Mouse (Mus musculus) monocyte, adult 2 months (primary cell): ENCODE data around the gene 4930564D02Rik.

Experiments
- DNase-seq, 2 experiments: peaks; one replicate each; pipeline ENCODE4 v3.0.0; 2022; ENCODE audit warnings: low spot score in 2 of 2, low read depth in 1 of 2

The 4930564D02Rik gene

GRCm38 (mm10) chr3:105058627-105059513 lies 7.8 kb upstream of the 4930564D02Rik start:
- DNase-seq = peak; percentile 37 to 52

GRCm38 (mm10) chr3:105059911-105060310 lies 6.7 kb upstream of the 4930564D02Rik start:
- DNase-seq = no peak

DNA sequence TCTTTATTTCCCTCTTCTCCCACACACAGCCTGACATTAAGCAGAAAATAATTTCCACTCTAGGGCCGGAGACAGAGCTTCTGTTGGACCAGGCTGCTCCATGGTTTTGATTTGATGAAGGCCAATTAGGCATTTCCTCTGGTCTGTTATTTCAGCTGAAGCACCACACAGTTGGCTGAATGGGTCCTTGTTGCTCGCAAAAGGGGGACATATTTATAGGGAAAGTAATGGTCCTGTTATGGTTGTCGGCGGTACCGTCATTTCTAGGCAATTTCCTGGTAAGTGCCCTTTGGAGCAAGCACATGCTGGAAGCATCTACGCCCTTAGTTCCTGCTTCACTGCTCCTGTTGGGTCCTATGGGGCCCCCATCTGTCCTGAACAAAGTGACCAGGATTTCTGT lies 5.7 kb upstream of the 4930564D02Rik start:
- no peak for DNase-seq

DNA sequence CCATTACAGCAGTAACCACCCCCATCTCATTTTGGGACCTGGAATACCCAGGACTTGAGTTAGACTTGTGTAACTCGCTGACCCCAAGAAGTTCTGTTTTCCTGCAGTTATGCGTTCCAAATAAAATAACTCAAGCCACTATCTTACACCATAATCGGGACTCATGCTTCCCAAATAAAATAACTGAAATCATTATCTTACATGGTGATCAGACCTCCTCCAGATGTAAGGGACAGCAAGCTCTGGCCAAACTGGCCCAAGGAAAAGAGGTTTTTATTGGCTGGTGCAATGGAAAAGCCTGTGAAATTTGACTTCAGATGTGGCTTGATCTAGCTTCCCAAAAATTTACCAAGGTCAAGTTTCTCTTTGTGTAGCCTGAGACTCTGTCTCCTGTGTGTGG lies 5.1 kb upstream of the 4930564D02Rik start:
- no peak for DNase-seq

GRCm38 (mm10) chr3:105061991-105062390 lies 4.7 kb upstream of the 4930564D02Rik start:
- no peak for DNase-seq

- DNase-seq = no peak
Observed at GRCm38 (mm10) chr3:105062676-105063075, 4.0 kb upstream of the 4930564D02Rik start.

- DNase-seq = no peak
Observed at GRCm38 (mm10) chr3:105070553-105070952, 3.9 kb downstream of the 4930564D02Rik start.

DNA sequence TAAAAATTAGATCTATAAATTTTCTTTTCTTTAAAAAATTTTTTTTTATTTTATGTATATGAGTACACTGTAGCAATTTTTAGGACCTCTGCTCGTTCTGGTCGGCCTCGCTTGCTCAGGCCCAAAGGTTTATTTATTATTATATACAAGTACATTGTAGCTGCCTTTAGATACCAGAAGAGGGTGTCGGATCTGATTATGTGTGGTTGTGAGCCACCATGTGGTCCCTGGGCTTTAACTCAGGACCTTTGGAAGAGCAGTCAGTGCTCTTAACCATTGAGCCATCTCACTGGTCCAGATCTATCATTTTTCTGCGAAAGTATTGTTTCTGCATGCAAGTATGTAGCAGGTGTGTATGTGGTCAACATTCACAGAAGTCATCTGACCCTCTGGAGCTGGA lies 4.6 kb downstream of the 4930564D02Rik start:
- no peak for DNase-seq

- DNase-seq = no peak
Observed at GRCm38 (mm10) chr3:105072536-105072935, 5.9 kb downstream of the 4930564D02Rik start.

GRCm38 (mm10) chr3:105075796-105076195 lies 9.2 kb downstream of the 4930564D02Rik start:
- DNase-seq = no peak

DNA sequence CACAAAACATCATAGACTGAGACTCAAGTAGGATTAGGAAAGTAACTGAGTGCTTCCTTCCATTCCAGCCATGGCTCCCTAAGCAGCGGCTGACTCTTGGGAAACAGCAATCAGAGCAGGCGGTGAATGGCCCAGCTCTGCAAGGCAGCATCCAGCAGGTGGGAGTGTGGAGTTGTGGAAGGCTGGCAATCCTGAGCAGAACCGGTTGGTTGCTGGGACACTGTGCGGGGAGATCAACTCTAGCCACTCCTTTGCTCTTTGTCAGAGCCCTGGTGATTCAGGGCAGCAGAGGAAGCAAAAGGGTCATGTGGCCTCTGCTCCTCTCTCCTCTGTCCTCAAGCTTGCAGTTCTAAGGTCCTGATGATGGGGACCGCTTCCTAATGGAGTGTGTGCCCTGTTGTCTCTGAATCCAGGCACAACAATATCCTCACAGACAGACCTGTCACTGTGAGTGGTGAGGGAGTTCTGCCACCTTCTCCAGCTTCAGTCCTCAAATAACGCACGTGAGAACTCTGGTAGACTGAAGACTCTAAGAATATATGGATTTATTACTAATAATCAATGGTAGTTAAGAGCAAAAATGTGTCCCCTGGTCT lies 11.7 kb downstream of the 4930564D02Rik start:
- no peak for DNase-seq

DNA sequence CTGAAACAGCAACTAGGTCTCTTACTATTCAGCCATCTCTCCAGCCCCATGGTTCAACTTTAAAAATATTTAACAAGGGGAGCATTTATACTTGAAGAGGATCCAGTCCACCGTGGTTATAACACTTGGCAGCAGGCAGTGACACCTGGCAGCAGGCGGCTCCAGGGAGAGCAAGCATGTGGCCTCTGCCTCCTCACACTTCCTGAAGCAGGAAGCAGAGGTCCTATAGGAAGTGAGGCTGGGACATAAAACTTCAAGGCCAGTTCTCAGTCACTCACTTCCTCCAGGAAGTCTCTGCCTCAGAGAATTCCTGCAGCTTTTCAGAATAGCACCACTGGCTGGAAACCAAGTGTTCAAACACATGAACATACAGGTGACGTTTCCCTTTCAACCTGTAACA lies 20.7 kb downstream of the 4930564D02Rik start:
- DNase-seq = no peak

GRCm38 (mm10) chr3:105088638-105089037 lies 22.0 kb downstream of the 4930564D02Rik start:
- no peak for DNase-seq

DNA sequence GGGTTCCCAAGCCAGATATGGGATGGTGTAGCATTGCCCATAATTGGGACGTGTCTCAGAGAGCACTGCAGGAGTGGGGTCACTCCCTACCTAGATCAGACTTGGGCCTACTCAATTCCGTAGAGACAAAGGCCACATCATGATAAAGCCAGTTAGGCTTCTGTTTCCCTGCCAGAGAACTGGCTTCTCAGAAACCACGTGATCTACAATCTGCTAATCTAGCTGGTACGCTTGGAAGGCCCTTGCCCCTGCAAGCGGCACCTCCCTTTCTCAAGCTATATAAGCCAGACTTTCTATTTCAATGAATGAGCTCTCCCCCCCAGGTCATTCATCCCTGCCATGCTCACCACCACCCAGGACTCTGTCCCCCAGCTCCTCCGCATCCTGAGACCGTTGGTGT lies 23.5 kb downstream of the 4930564D02Rik start:
- no peak for DNase-seq

DNA sequence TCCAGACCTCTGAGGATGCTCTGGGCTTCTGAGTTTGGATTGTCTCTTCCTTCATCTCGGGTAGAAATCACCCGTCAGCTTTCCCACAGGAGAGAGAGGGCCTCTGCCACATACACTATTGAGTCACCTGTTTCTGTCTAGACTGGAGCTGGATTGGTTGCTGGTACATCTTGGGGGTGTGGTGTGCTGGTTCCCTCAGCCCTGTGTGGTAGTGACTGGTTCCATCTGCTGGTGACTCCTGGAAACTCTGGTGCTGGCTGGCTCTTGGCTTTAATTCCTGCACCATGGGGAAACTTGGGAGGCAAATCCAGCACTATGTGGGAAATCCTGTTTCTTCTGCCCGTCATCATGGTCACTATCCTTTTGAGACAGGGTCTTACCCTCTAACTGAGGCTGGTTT lies 24.3 kb downstream of the 4930564D02Rik start:
- DNase-seq = no peak

- no peak for DNase-seq
Observed at GRCm38 (mm10) chr3:105092721-105093505, 26.3 kb downstream of the 4930564D02Rik start.

DNA sequence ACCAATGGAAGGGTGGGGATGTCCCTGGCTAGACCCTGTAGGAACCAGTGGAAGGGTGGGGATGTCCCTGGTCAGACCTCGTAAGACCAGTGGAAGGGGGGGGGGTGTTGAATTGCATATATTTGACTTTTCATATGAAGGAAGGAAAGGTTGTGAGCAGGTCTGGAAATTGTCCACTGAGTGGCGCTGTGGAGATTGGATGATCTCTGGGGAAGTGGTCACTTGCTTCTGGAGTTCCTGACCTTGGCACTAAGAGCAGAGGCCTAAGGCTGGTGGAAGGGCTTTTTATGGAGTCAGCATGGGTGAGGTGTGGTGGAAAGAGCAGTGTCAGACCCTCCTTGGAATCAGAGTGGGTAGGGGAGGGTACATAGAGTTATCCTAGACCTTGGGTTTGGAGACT lies 27.8 kb downstream of the 4930564D02Rik start:
- no peak for DNase-seq

GRCm38 (mm10) chr3:105095026-105095425 lies 28.4 kb downstream of the 4930564D02Rik start:
- no peak for DNase-seq

DNA sequence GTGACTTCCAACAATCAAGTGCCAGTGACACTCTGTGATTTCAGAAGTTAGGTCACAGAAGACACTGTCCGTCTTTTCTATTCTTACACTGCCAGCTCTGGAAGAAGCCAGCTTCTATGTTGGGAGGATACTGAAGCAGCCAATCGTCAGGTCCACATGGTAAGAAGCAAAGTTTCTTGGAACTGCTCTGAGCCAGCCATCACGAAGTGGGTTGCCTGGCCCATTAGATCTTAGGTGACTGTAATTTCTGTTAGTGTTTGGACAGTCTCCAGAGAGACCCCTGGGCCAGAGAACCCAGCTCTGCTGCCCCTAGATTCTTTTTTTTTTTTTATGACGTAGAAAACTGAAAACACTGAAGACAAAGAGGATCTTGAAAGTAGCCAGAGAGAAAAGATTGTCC lies 30.9 kb downstream of the 4930564D02Rik start:
- DNase-seq = no peak

DNA sequence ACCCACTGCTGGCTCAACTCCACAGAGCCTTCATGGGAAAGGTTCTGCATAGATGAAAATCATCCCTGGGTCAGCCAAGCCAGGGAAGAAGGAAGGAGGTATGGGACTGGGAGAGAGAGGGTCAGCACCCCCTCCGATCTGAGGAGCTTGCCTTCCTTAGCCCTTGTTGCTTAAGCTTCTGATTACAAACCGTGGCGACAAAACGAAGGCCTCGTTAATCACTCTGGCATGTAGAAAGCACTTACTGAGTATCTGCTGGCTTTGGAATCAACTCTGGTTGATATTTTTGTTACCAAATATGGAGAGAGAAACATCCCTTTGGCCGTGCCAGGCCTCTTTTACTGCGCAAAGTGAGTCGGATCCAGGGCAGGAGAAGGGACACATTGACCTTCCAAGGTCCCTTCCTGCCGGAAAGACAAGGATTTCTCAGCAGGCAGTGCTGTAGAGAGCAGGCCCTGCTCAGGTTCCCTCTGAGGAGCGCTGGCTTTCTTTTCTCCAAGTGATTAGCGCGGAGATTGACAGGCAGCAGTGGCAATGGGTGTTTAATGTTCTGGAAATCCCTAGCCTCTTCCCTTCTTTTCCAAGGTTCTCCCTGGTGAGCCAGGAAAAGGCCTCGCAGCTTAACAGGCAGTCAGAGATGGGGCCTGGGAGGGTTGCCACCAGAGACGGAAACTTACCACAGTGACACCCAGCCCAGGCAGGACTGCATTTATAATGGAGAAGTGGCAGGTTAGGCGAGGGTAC lies 33.1 kb downstream of the 4930564D02Rik start:
- DNase-seq = no peak

- DNase-seq = no peak
Observed at GRCm38 (mm10) chr3:105100270-105100589, 33.6 kb downstream of the 4930564D02Rik start.
